Mouse (Mus musculus) cerebellum, adult 18-20 months (tissue): Measurements from ENCODE around the gene Cdipt.

ENCODE experiments used
- DNase-seq, 2 experiments: peaks; one replicate each; pipeline ENCODE4 v3.0.0; 2021

Cdipt gene

GRCm38 (mm10) chr7:126975950-126976866 lies 494 bp downstream of the Cdipt start, which contains the start of gene Cdiptos:
Gene Cdiptos, minus strand, starts transcription at chr7:126976098.
- peak; percentile 96 to 98 for DNase-seq

GRCm38 (mm10) chr7:126976878-126977459 lies 1.3 kb downstream of the Cdipt start:
- DNase-seq: no peak

GRCm38 (mm10) chr7:126978841-126979240 lies 3.1 kb downstream of the Cdipt start:
- no peak for DNase-seq

DNA sequence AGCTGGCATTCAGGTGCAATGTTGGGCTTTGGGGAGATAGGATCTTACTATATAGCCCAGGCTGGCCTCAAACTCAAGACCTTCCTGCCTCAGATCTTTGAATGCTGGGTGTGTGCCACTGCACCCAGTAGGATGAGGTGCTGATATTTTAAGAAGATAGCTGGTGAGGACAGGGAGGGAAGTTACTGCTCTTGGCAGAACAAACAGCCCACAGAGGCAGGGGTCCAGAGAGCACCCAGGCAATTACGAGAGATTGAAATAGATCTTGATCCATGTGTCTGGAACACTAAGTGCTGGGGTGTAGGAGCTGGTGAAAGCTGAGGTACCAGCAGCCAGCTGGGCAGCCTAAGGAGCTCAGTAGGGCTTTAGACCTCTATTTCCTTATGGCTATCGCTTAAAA lies 5.9 kb downstream of the Cdipt start:
- no peak for DNase-seq

DNA sequence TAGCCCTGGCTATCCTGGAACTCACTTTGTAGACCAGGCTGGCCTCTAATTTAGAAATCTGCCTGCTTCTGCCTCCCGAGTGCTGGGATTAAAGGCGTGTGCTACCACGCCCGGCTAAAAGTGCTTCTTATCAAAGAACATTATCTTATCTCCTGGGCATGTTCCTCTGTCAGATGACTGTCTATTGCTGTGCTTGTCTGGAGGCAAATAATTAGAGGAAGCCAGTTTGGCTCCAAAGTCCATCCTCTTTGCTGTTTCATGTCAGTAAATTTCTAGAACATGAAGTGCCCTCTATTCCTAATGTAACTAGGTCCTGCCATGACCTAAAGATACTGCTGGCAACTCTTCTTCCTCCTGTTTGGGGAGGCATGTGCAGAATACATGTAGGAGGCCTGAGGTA lies 6.3 kb downstream of the Cdipt start:
- DNase-seq: no peak

DNA sequence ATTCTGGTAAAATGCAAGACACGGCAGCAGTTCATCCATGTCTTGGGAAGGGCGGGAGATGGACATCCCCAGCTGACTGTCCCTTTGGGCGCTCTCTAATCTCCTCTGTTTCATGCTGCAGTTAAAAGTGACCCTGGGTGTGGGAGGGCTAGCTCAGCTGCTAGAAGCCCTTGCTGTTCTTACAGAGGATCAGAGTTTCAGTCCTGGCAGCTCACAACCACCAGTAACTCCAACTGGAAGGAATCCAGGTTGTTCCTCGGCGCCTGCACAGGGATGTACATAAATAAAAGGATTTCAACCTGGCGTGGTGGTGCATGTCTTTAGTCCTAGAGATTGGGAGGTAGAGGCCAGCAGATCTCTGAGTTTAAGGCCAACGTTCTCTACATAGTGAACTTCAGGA lies 7.4 kb downstream of the Cdipt start:
- DNase-seq: no peak

- DNase-seq: no peak
These were observed 9.1 kb downstream of the Cdipt start for GRCm38 (mm10) chr7:126984667-126985444.

DNA sequence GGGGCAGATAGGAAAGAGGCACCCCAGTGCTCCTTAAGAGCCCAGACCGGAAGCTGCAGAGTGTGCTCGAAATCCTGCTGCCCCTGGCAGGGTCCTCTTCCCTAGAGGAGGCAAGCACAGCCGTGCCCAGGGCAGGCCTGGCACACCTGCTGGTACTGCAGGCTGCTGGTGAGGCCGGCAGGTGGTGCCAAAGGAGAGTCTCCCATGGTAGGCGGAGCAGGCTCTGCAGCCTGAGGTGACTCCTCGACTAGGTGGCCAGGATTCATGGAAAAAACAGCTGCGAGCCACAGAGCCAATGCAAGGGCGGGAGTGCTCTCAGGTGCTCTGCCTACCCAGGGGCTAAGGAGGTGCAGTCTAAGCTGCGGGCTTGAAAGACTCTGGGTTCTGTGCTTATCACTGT lies 10.6 kb downstream of the Cdipt start:
- peak; percentile 85 to 88 for DNase-seq

DNA sequence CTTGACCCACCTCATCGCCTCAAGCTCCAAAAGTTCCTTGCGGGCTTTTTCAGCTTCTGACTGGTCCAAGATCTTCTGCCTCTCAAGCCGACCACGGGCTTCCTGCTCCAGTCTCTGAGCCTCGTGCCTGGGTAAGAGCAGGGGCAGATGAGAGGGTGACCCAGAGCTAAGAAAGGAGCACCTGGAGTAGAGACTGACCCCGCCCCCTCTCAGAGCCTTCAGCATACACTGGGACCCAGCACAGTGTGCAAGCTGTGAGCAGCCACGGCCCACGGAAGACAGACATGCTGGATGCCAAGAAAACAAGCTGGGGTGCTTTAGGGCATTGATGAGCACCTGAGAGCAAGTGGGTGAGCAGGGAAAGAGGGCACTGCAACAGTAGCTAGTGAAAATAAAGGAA lies 13.1 kb downstream of the Cdipt start:
- DNase-seq: no peak

DNA sequence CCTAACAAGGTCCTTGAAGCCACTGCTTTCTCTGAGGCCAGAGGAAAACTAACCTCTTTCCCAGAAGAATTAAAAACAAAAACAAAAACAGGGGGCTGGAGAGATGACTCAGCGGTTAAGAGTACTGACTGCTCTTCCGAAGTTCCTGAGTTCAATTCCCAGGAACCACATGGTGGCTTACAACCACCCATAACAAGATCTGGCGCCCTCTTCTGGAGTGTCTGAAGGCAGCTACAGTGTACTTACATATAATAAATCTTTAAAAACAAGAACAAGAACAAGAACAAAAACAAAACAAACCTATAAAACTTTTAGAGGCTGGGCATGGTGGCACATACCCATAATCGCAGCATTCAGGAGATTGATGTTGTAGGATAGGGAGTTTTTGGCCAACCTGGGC lies 20.7 kb downstream of the Cdipt start:
- no peak for DNase-seq

DNA sequence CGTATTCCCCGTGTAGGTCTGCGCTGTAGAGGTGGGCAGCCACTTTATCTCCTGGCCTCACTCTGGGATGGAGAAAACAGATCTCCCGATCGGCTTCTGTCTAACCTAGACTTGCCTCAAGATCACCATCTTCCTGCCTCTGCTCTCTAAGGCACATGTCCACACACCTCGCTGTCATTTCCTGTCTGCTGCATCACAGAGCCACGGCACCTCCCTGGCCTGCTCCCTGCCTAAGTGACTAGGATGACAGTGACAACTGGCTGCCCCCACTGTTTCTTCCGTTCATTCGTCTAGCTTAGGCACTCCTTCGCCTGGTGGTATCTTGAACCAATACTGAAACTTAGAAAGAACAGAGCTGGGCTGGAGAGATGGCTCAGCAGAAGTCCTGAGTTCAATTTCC lies 23.9 kb downstream of the Cdipt start:
- no peak for DNase-seq

DNA sequence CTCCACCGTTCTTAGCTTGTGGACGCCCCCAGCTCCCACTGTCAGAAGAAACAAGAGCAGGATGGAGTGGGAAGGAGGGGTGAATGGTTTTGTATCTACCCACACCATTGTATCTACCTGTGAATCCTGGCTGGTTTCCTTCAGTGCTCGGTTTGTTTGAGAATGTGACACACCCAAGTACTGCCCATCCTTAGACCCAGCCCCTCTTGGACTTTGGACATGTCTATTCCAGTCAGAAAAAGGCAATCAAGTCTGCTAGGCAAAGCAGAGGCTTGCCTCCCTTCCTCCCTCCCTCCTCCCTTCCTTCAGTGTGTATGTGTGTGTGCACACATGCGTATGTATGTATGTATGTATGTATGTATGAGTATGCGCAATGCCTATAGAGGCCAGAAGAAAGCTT lies 27.9 kb downstream of the Cdipt start:
- no peak for DNase-seq

GRCm38 (mm10) chr7:127004122-127004875 lies 28.6 kb downstream of the Cdipt start:
- DNase-seq: no peak

DNA sequence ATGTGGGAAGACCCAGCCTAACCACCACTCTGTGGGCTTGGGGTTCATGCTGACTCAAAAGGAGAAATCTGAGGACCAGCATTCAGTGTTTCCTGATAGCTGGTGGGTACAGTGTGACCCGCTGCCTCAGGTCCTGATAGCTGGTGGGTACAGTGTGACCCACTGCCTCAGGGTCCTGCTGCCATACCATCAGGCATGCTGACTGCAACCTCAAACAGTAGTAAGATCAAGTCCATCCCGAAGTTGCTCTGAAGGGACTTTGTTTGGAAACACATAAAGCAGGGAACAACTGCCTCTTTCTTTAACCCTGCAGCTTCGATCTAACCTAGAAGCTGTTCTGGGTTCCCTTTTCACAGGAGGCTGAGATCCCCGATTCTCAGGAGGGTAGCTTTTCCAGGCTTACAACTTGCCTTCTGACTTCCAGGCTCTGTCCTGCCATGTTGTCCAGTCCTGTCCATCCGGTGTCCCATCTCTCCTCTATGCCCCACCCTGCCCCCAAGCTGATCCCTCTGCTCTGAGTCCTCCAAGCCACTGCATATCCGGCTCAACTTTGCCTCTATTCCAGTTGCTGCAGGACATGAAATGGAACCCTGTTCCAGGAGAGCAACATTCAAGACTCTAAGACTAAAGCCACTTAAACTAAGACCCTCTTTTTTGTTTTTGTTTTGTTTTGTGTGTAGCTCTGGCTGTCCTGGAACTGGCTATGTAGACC lies 31.8 kb downstream of the Cdipt start:
- DNase-seq: peak in 1 of 2 experiments; percentile 44

DNA sequence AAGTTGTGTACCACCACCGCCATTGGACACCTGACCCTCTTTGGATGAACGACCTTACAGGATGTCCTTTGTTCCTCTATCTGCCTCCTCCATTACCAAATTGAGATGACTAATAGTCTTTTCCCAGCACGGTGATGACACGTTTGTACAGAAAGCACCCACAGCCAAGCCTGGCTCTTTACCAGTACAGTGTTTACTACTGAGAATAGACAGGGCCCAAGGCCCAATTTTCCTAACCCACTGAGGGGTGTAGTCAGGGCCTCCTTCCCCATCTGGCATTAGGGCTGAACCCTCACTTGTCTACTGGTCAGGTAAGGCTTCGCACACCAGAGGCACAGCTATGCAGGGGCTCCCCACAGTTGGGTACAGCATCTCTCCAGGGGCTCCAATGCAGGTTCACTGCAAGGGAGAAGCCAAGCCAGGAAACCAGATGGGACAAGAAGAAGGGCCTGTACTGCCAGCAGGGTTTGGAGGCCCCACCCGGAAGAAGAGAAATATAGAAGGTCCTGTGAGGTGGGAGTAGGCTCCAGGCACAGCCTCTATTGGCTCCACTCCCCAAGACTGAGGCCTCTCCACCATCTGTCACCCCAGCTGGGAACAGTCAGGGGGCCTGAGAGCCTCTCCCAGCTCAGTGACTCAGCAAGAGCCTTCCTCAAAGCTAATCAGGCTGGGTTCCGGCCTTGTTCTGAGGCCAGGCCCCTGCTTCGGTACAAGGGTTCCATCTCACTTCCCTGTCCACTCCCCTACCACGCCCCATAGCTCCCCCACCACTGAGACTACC lies 32.7 kb downstream of the Cdipt start:
- DNase-seq: peak; percentile 97 to 99

GRCm38 (mm10) chr7:127009307-127010085 lies 33.8 kb downstream of the Cdipt start:
- peak; percentile 59 to 69 for DNase-seq

DNA sequence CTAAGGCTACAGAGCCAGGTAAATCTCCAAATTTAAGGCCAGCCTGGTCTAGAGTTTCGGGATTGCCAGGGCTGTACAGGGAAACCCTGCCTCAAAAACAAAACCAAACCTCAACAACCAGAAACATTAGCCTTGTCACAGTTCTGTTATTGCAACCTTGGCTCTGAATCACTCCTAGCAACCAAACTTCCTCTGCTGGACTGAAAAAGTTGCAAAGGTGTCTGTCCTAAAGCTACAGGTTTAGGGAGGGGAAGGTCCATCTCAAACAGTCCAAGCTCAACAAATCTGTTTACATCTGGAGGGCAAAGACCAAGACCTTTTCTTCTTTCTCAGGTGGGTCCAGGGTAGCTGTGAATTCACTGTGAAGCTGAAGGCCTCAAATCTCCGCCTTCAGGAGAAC lies 35.3 kb downstream of the Cdipt start:
- no peak for DNase-seq

- DNase-seq: no peak
These were observed 36.0 kb downstream of the Cdipt start for GRCm38 (mm10) chr7:127011717-127012116.

DNA sequence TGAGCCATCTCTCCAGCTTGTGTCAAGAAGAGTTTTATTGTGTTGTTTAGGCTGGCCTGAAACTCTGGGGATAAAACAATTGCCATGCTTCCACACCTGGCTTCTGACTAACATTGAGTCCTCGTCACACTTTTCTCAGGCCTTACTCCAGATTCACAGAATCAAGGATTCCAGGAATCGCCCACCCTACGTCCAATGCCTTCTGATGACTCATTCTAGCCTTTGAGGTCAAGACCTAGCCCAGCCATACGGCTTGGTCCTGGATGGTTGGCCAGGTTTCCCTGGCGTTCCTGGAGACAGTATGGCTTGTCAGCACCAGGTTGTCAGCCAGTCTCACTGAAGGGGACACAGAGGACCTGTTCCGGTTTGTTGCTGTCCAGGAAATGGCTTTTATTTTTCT lies 36.7 kb downstream of the Cdipt start:
- peak in 1 of 2 experiments; percentile 35 for DNase-seq

DNA sequence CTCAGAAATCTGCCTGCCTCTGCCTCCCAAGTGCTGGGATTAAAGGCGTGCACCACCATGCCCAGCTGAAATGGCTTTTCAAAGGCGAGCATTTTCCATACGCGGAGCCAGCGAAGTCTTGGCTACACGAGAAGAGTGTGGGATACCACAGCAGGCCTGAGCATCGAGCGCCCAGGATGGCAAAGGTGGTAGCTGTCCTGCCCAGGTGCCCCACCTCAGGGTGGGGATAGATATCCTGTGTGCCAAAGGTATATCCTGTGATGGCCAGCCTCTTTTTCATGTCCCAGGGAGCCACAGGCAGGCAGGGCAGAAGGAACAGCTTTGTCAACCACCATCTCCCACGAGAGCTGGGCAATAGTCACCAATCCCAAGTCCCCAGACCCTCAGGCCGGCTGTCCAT lies 37.1 kb downstream of the Cdipt start:
- no peak for DNase-seq
